8 mouse cellular contexts compared by ENCODE assay signal in the genomic region with DNA sequence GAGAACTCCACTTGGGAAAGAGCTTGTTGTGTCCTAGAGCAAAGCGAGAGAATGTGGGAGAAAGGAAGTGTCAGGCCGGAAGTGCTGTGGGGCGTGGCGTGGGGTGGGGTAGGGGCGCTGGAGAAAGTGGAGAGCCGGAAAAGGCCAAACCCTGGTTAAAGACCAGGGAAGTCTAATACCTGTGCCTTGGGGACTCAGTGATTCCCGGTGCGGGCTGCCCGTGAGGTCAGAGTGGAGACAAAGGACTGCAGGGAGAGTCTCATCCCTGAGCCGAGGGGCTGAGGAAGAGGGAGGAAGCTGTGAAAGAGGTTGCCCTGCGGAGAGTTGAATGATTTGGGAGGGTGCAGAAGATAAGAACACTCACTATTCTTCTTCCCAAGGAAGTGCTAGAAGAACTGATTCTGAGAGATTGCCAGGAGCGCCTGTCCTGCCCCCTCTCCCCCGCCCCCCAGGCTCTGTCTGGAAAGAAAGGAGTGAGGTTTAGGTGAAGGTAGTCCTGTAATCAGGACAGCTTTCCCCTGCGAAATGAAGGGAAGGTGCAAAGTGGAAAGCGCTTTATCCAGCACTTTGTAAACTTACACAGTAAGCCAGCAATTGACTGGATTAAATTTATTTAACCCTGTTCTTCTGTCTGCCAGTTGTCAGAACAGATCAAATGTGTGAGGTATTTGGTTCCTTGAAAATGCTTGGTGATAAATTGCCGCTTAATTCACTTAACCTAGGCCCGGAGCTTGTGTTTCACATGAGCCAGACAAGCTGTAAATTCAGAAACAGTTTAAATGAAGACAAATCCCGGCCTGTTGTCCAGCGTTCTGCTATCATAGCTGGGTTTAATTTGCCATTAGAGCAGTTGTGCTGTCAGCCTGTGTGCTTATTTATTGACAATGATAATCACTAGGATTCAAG. TPM values are rescaled to one million over a fixed set of nuclear protein-coding genes. Genes with fewer than 3 reads are reported as not detected.
DNase-seq lines count a peak whose midpoint lies in the region; ATAC-seq and TF ChIP-seq lines count a peak whose summit lies in the region.

No protein-coding gene starts in this region.

- no peak for ATAC-seq in heart, embryonic 13.5 days (ENCODE audit: extremely low read depth, insufficient number of reproducible peaks, low FRiP score, low TSS enrichment)

- no peak for TF ChIP-seq POLR2A in ES-Bruce4 (IDR thresholded peaks at IDR 0.05; ENCODE audit: insufficient read depth, low read length)

- peak; percentile 56 for DNase-seq in embryo, embryonic 10.5 days (ENCODE audit: low spot score)
- DNase-seq in kidney, postnatal 4 days, result peak; percentile 62 to 73
- no peak for DNase-seq in midbrain, embryonic 10.5 days (ENCODE audit: low spot score)
- no peak for DNase-seq in spleen, postnatal 4 days (ENCODE audit: low spot score in 2 of 2)
- no peak for DNase-seq in layer of hippocampus, adult 8-10 months (ENCODE audit: low spot score in 2 of 2)
- no peak for DNase-seq in left cerebral cortex, adult 2 months (ENCODE audit: extremely low spot score in 1 of 2, low spot score in 2 of 2)

- no peaks in the 10 kb centered on the region for H3K27me3 ChIP-seq in ES-Bruce4 (ENCODE audit: control insufficient read depth, insufficient read depth, low read length, poor library complexity, severe bottlenecking)
- H3K27me3 ChIP-seq in heart, embryonic 13.5 days (replicated peaks), result no peaks in the 10 kb centered on the region
- H3K27me3 ChIP-seq in midbrain, embryonic 10.5 days (ENCODE audit: low read depth, poor library complexity, severe bottlenecking), result no peaks in the 10 kb centered on the region

- H3K4me1 ChIP-seq in ES-Bruce4 (ENCODE audit: control insufficient read depth, insufficient read depth, low read length), result peaks cover 3% of the 10 kb centered on the region
- peaks cover 20% of the 10 kb centered on the region for H3K4me1 ChIP-seq in heart, embryonic 13.5 days
- H3K4me1 ChIP-seq in midbrain, embryonic 10.5 days, result peaks cover 43% of the 10 kb centered on the region

- H3K4me3 ChIP-seq in ES-Bruce4 (ENCODE audit: low read depth, low read length), result peak overlapping the region; percentile 21; the same call in 1 of the 2 replicates
- H3K4me3 ChIP-seq in heart, embryonic 13.5 days, result peak overlapping the region; percentile 50
- H3K4me3 ChIP-seq in midbrain, embryonic 10.5 days, result peak overlapping the region; percentile 46
- no peak overlapping the region for H3K4me3 ChIP-seq in left cerebral cortex, adult 2 months

- 0 out of 2 replicates have a peak overlapping the region, but pooled peaks have one; percentile 5 for H3K9ac ChIP-seq in ES-Bruce4 (ENCODE audit: low read depth, poor library complexity, severe bottlenecking)
- H3K9ac ChIP-seq in heart, embryonic 13.5 days, result peak overlapping the region; percentile 80

- no peaks in the 10 kb centered on the region for H3K36me3 ChIP-seq in ES-Bruce4 (ENCODE audit: control insufficient read depth, insufficient read depth, low read length, poor library complexity, severe bottlenecking)
- no peaks in the 10 kb centered on the region for H3K36me3 ChIP-seq in heart, embryonic 13.5 days
- H3K36me3 ChIP-seq in midbrain, embryonic 10.5 days, result 0 out of 2 replicates have a peak, but pooled peaks cover 7% of the 10 kb centered on the region

- intact Hi-C loops in left cerebral cortex, adult 2 months (cut with DNase I), result no loop called here

- H3K4me2 ChIP-seq in heart, embryonic 13.5 days, result peak overlapping the region; percentile 79

- TF ChIP-seq EP300 in ES-Bruce4 (IDR thresholded peaks at IDR 0.05; ENCODE audit: insufficient read depth, low read depth, low read length), result no peak

- no peak overlapping the region for H3K27ac ChIP-seq in ES-Bruce4 (ENCODE audit: insufficient read depth, low read length)
- H3K27ac ChIP-seq in heart, embryonic 13.5 days (replicated peaks), result peak overlapping the region; percentile 53
- H3K27ac ChIP-seq in midbrain, embryonic 10.5 days (replicated peaks), result peak overlapping the region; percentile 80
- no peak overlapping the region for H3K27ac ChIP-seq in left cerebral cortex, adult 2 months

- no peak for TF ChIP-seq CTCF in ES-Bruce4 (IDR thresholded peaks at IDR 0.05; ENCODE audit: low read depth, low read length)
- no peak for TF ChIP-seq CTCF in left cerebral cortex, adult 2 months (IDR thresholded peaks at IDR 0.05)

- WGBS in heart, embryonic 13.5 days, result 10% methylated on average over 19 of the region's 19 CpGs
- WGBS in midbrain, embryonic 10.5 days, result 15% methylated on average over 19 of the region's 19 CpGs

- H3K9me3 ChIP-seq in ES-Bruce4 (replicated peaks; ENCODE audit: control insufficient read depth, insufficient read depth, low read length, poor library complexity, severe bottlenecking), result no peaks in the 10 kb centered on the region
- H3K9me3 ChIP-seq in heart, embryonic 13.5 days, result no peaks in the 10 kb centered on the region
- H3K9me3 ChIP-seq in midbrain, embryonic 10.5 days (replicated peaks), result no peaks in the 10 kb centered on the region

RNA-seq across cellular contexts. Expression of a gene that starts 11.3 kb away (rescaled TPM):
- 25.2 and 26.5 TPM in 2 replicates for polyA plus RNA-seq in ES-Bruce4 (2011; ENCODE audit: insufficient read depth, insufficient read length, low read depth, missing spikeins)
- polyA plus RNA-seq in heart, embryonic 13.5 days (2015; fragmentation: Nextera tagmentation; extraction: Ambion mirVana), result 5.8 and 6.9 TPM in 2 replicates
- polyA plus RNA-seq in midbrain, embryonic 10.5 days (2016; fragmentation: Nextera tagmentation; extraction: Ambion mirVana), result 17.5 and 18.9 TPM in 2 replicates
- total RNA-seq in layer of hippocampus, adult 8-10 months (2022), result 10 to 100 TPM; 11.7 to 14.1 (median 12.9) TPM
- total RNA-seq in left cerebral cortex, adult 2 months (2021), result 10 to 100 TPM in 1 of 2 experiments, 1 to 10 TPM in 1; 9.6 to 10.5 TPM

Comparison
In these comparisons a context has a peak if more than half of its experiments do, and no peak if none do; other contexts are left out.
1. H3K27ac ChIP-seq: peak in heart, embryonic 13.5 days (single experiment) and midbrain, embryonic 10.5 days (single experiment); none in ES-Bruce4 (single experiment) and left cerebral cortex, adult 2 months (single experiment).
2. DNase-seq: peak in embryo, embryonic 10.5 days (single experiment) and kidney, postnatal 4 days (2 of 2); none in midbrain, embryonic 10.5 days (single experiment), spleen, postnatal 4 days (0 of 2), layer of hippocampus, adult 8-10 months (0 of 2) and left cerebral cortex, adult 2 months (0 of 2).